Mouse (Mus musculus) brain, embryonic 14.5 days (tissue): ENCODE measurements around the gene Pacrg.

ENCODE experiments used
- CTCF ChIP-seq: fragments of 200-500 bp; IDR thresholded peaks from 2 replicates; pipeline ENCODE4 v1.5.1; 2012; ENCODE audit warnings: inconsistent platforms, mild to moderate bottlenecking, moderate library complexity, borderline replicate concordance; ENCODE audit not compliant: insufficient read depth, insufficient read length; ENCODE audit errors: extremely low read depth
- POLR2A ChIP-seq: fragments of 200-500 bp; IDR thresholded peaks from 2 replicates; pipeline ENCODE4 v1.6.1; 2012; ENCODE audit warnings: mild to moderate bottlenecking, inconsistent platforms, borderline replicate concordance; ENCODE audit not compliant: poor library complexity, insufficient read depth, insufficient read length, severe bottlenecking; ENCODE audit errors: extremely low read depth

- TF ChIP-seq CTCF (no peak), POLR2A (no peak)
Observed at GRCm38 (mm10) chr17:10481081-10481480, 359.0 kb downstream of the Pacrg start.
